In the genomic region with DNA sequence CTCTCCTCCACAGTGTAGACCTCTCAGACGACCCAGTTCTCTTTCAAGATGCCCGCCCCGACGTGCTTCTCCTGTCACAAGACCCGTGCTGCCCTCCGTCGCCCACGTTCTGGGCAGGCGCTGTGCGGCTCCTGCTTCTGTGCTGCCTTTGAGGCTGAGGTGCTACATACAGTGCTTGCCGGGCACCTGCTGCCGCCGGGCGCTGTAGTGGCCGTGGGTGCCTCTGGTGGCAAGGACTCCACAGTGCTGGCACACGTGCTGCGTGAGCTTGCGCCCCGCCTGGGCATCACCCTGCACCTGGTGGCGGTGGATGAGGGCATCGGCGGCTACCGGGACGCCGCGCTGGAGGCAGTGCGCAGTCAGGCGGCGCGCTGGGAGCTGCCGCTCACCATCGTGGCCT, we compare ENCODE assay signal across 25 mouse cellular contexts. TPM values are rescaled to one million over a fixed set of nuclear protein-coding genes. Genes with fewer than 3 reads are reported as not detected.
"Had no signal": no experiment of that assay in that cellular context is flagged by ENCODE, and none has a peak within 500 bp of the region (broad histone marks: within the 10 kb centered on the region; RNA-seq: fewer than 3 reads in every experiment).

No protein-coding gene starts in this region.

- DNase-seq: kidney, adult 18-20 months; kidney, adult 9 months; kidney, postnatal 14 days; kidney, postnatal 4 days; layer of hippocampus, postnatal 36 days; liver, postnatal 0 days; lung, embryonic 14.5 days; midbrain, embryonic 14.5 days; right cerebral cortex, adult 18-20 months; right cerebral cortex, postnatal 14 days; right cerebral cortex, postnatal 4 days; thymus, adult 2 months; thymus, postnatal 14 days had no signal

- H3K27ac ChIP-seq: left cerebral cortex, adult 2 months; limb, embryonic 12.5 days; limb, embryonic 15.5 days; liver, embryonic 14.5 days; macrophage; stomach, embryonic 15.5 days had no signal

- H3K4me3 ChIP-seq: left cerebral cortex, adult 2 months; limb, embryonic 12.5 days; limb, embryonic 15.5 days; stomach, embryonic 15.5 days had no signal

- H3K27me3 ChIP-seq: limb, embryonic 12.5 days; limb, embryonic 15.5 days; stomach, embryonic 15.5 days had no signal

- H3K9me3 ChIP-seq: limb, embryonic 15.5 days; stomach, embryonic 15.5 days had no signal

RNA-seq across cellular contexts. Expression of a gene that starts 15.1 kb away (rescaled TPM):
- polyA plus RNA-seq: kidney, embryonic 16.5 days; limb, embryonic 12.5 days; limb, embryonic 15.5 days; liver, embryonic 11.5 days; liver, postnatal 0 days; lung, embryonic 14.5 days; macrophage; midbrain, embryonic 11.5 days; midbrain, embryonic 14.5 days; midbrain, postnatal 0 days; neural tube, embryonic 11.5 days; neural tube, embryonic 14.5 days had no signal

RNA-seq across cellular contexts. Expression of a gene that starts 15.1 kb away (rescaled TPM):
- polyA plus RNA-seq: midbrain, postnatal 0 days had no signal

RNA-seq across cellular contexts. Expression of a gene that starts 37.3 kb away (rescaled TPM):
- polyA plus RNA-seq: liver, postnatal 0 days; macrophage; midbrain, embryonic 14.5 days; neural tube, embryonic 11.5 days had no signal

RNA-seq across cellular contexts. Expression of a gene that starts 40.6 kb away (rescaled TPM):
- polyA plus RNA-seq: kidney, embryonic 16.5 days; limb, embryonic 12.5 days; limb, embryonic 15.5 days; liver, embryonic 11.5 days; lung, embryonic 14.5 days; macrophage; midbrain, embryonic 11.5 days; midbrain, embryonic 14.5 days; midbrain, postnatal 0 days; neural tube, embryonic 11.5 days had no signal
